ENCODE assay signal across 8 mouse cellular contexts in genomic region chr3:104639749-104640368, GRCm38 (mm10). TPM values are rescaled to one million over a fixed set of nuclear protein-coding genes. Genes with fewer than 3 reads are reported as not detected.
DNase-seq lines count a peak whose midpoint lies in the region; ATAC-seq and TF ChIP-seq lines count a peak whose summit lies in the region.

No protein-coding gene starts in this region.

- 0 out of 2 replicates have a peak, but pooled peaks cover 7% of the 10 kb centered on the region for H3K4me1 ChIP-seq in kidney, embryonic 16.5 days (ENCODE audit: insufficient read depth, low read length)
- H3K4me1 ChIP-seq in embryonic facial prominence, embryonic 10.5 days: peaks cover 25% of the 10 kb centered on the region
- no peaks in the 10 kb centered on the region; the same call in 1 of the 2 replicates for H3K4me1 ChIP-seq in intestine, embryonic 16.5 days (ENCODE audit: control insufficient read depth, insufficient read depth, low read length)
- H3K4me1 ChIP-seq in midbrain, postnatal 0 days (ENCODE audit: insufficient read depth, low read length): no peaks in the 10 kb centered on the region

- ATAC-seq in kidney, embryonic 16.5 days (ENCODE audit: low FRiP score, low TSS enrichment): no peak
- ATAC-seq in intestine, embryonic 16.5 days: no peak
- ATAC-seq in midbrain, postnatal 0 days (ENCODE audit: low FRiP score): no peak
- ATAC-seq in CD4-positive, CD25-positive, alpha-beta regulatory T cell, adult 4 months: no peak

- WGBS in kidney, embryonic 16.5 days: 17% methylated on average over 10 of the region's 10 CpGs
- WGBS in embryonic facial prominence, embryonic 10.5 days: 12% methylated on average over 10 of the region's 10 CpGs
- 26% methylated on average over 10 of the region's 10 CpGs for WGBS in intestine, embryonic 16.5 days
- 23% methylated on average over 10 of the region's 10 CpGs for WGBS in midbrain, postnatal 0 days

- H3K27ac ChIP-seq in kidney, embryonic 16.5 days (ENCODE audit: low read length): 0 out of 2 replicates have a peak overlapping the region, but pooled peaks have one; percentile 71
- H3K27ac ChIP-seq in embryonic facial prominence, embryonic 10.5 days (replicated peaks): no peak overlapping the region
- H3K27ac ChIP-seq in intestine, embryonic 16.5 days (ENCODE audit: low read length): no peak overlapping the region
- H3K27ac ChIP-seq in midbrain, postnatal 0 days (ENCODE audit: low read depth, low read length): no peak overlapping the region

- H3K9ac ChIP-seq in kidney, embryonic 16.5 days (replicated peaks; ENCODE audit: low read length): peak overlapping the region; percentile 91
- H3K9ac ChIP-seq in intestine, embryonic 16.5 days (ENCODE audit: low read depth, low read length): peak overlapping the region; percentile 91
- H3K9ac ChIP-seq in midbrain, postnatal 0 days (replicated peaks; ENCODE audit: low read length, poor library complexity, severe bottlenecking): no peak overlapping the region

- H3K4me2 ChIP-seq in kidney, embryonic 16.5 days (replicated peaks; ENCODE audit: low read depth, low read length): peak overlapping the region; percentile 99
- H3K4me2 ChIP-seq in intestine, embryonic 16.5 days (ENCODE audit: low read depth, low read length): peak overlapping the region; percentile 94
- H3K4me2 ChIP-seq in midbrain, postnatal 0 days (ENCODE audit: low read depth, low read length, poor library complexity, severe bottlenecking): peak overlapping the region; percentile 95

- no peak for DNase-seq in kidney, adult 18-20 months
- DNase-seq in embryonic facial prominence, embryonic 10.5 days (ENCODE audit: low spot score): no peak
- no peak for DNase-seq in midbrain, postnatal 0 days (ENCODE audit: low spot score)
- no peak for DNase-seq in adrenal gland, adult 18-20 months (ENCODE audit: low spot score in 2 of 2)
- DNase-seq in thymus, adult 18-20 months: no peak

- H3K4me3 ChIP-seq in kidney, embryonic 16.5 days (ENCODE audit: low read length): peak overlapping the region; percentile 88
- peak overlapping the region; percentile 96 for H3K4me3 ChIP-seq in embryonic facial prominence, embryonic 10.5 days
- H3K4me3 ChIP-seq in intestine, embryonic 16.5 days (ENCODE audit: low read length): peak overlapping the region; percentile 89
- peak overlapping the region; percentile 86 for H3K4me3 ChIP-seq in midbrain, postnatal 0 days (ENCODE audit: low read depth, low read length)

- H3K36me3 ChIP-seq in kidney, embryonic 16.5 days (ENCODE audit: insufficient read depth, low read length): no peaks in the 10 kb centered on the region
- H3K36me3 ChIP-seq in embryonic facial prominence, embryonic 10.5 days (replicated peaks): no peaks in the 10 kb centered on the region
- no peaks in the 10 kb centered on the region for H3K36me3 ChIP-seq in intestine, embryonic 16.5 days (ENCODE audit: control insufficient read depth, insufficient read depth, low read length)
- no peaks in the 10 kb centered on the region for H3K36me3 ChIP-seq in midbrain, postnatal 0 days (ENCODE audit: insufficient read depth, low read length)

- no peak for TF ChIP-seq CTCF in midbrain, postnatal 0 days (IDR thresholded peaks at IDR 0.05)

- no peaks in the 10 kb centered on the region for H3K9me3 ChIP-seq in kidney, embryonic 16.5 days (ENCODE audit: low read length)
- no peaks in the 10 kb centered on the region for H3K9me3 ChIP-seq in embryonic facial prominence, embryonic 10.5 days
- no peaks in the 10 kb centered on the region for H3K9me3 ChIP-seq in intestine, embryonic 16.5 days (ENCODE audit: control insufficient read depth, low read length)
- no peaks in the 10 kb centered on the region for H3K9me3 ChIP-seq in midbrain, postnatal 0 days (ENCODE audit: low read length)

- H3K27me3 ChIP-seq in kidney, embryonic 16.5 days (ENCODE audit: insufficient read depth, low read length): no peaks in the 10 kb centered on the region
- H3K27me3 ChIP-seq in embryonic facial prominence, embryonic 10.5 days (replicated peaks; ENCODE audit: low read depth, poor library complexity, severe bottlenecking): no peaks in the 10 kb centered on the region
- no peaks in the 10 kb centered on the region for H3K27me3 ChIP-seq in intestine, embryonic 16.5 days (replicated peaks; ENCODE audit: control insufficient read depth, insufficient read depth, low read length)
- H3K27me3 ChIP-seq in midbrain, postnatal 0 days (ENCODE audit: insufficient read depth, low read length): no peaks in the 10 kb centered on the region

RNA-seq across cellular contexts. Expression of gene Slc16a1, which starts 1.4 kb away (rescaled TPM):
- 44.0 and 48.7 TPM in 2 replicates for polyA plus RNA-seq in kidney, embryonic 16.5 days (2015; fragmentation: Nextera tagmentation; extraction: Ambion mirVana)
- polyA plus RNA-seq in embryonic facial prominence, embryonic 10.5 days (2016; fragmentation: Nextera tagmentation; extraction: Ambion mirVana): 45.9 and 49.6 TPM in 2 replicates
- 48.3 and 48.8 TPM in 2 replicates for polyA plus RNA-seq in intestine, embryonic 16.5 days (2015; fragmentation: Nextera tagmentation; extraction: Ambion mirVana)
- total RNA-seq in midbrain, postnatal 0 days (2014; rRNA removed): 31.2 and 36.6 TPM in 2 replicates
- polyA plus RNA-seq in midbrain, postnatal 0 days (2015; fragmentation: Nextera tagmentation; extraction: Ambion mirVana): 19.1 and 20.5 TPM in 2 replicates
- polyA plus RNA-seq in CD4-positive, CD25-positive, alpha-beta regulatory T cell, adult 4 months (2017; shearing (Covaris generic)): 1 to 10 TPM; 6.0 to 6.6 TPM
- total RNA-seq in adrenal gland, adult 18-20 months (2021): 100 to 1,000 TPM in 1 of 2 experiments, 10 to 100 TPM in 1; 49.3 to 122 TPM
